Mouse (Mus musculus): Measurements from ENCODE around the gene Dab1.

- no peak for TF ChIP-seq CTCF (IDR thresholded peaks at IDR 0.05; ENCODE audit: control insufficient read depth, insufficient read depth, insufficient read length)
- no peak for TF ChIP-seq USF1 (IDR thresholded peaks at IDR 0.05; ENCODE audit: low read depth)
- TF ChIP-seq MAX (IDR thresholded peaks at IDR 0.05): no peak
- no peak for TF ChIP-seq MYOD1 (IDR thresholded peaks at IDR 0.05; ENCODE audit: control insufficient read depth, insufficient read length, low read depth)
- TF ChIP-seq CEBPB (IDR thresholded peaks at IDR 0.05; ENCODE audit: low read depth): no peak
- no peak for TF ChIP-seq MYOG (IDR thresholded peaks at IDR 0.05; ENCODE audit: control insufficient read depth, extremely low read depth, insufficient read length)
Measured at GRCm38 (mm10) chr4:104640617-104641016, 1021.5 kb downstream of the Dab1 start.
